In genomic region chr12:42809864-42810263, GRCm38 (mm10) we compare ENCODE assay signal across 14 mouse cellular contexts.
"Had no signal": no experiment of that assay in that cellular context is flagged by ENCODE, and none has a peak within 500 bp of the region (broad histone marks: within the 10 kb centered on the region; RNA-seq: fewer than 3 reads in every experiment).

No protein-coding gene starts in this region.

- H3K9ac ChIP-seq: liver, embryonic 15.5 days; midbrain, embryonic 13.5 days; stomach, embryonic 15.5 days had no signal

- H3K4me1 ChIP-seq: limb, embryonic 10.5 days; liver, embryonic 15.5 days; midbrain, embryonic 13.5 days; stomach, embryonic 15.5 days had no signal

- H3K9me3 ChIP-seq: limb, embryonic 10.5 days; liver, embryonic 15.5 days; midbrain, embryonic 13.5 days; stomach, embryonic 15.5 days had no signal

- H3K27ac ChIP-seq: left cerebral cortex, adult 2 months; limb, embryonic 10.5 days; liver, embryonic 15.5 days; midbrain, embryonic 13.5 days; stomach, embryonic 15.5 days had no signal

- H3K27me3 ChIP-seq: liver, embryonic 15.5 days; midbrain, embryonic 13.5 days; stomach, embryonic 15.5 days had no signal

- H3K4me3 ChIP-seq: left cerebral cortex, adult 2 months; limb, embryonic 10.5 days; liver, embryonic 15.5 days; midbrain, embryonic 13.5 days; stomach, embryonic 15.5 days had no signal

- H3K4me2 ChIP-seq: liver, embryonic 11.5 days; liver, embryonic 15.5 days; midbrain, embryonic 13.5 days; stomach, embryonic 15.5 days had no signal

- H3K36me3 ChIP-seq: limb, embryonic 10.5 days; liver, embryonic 15.5 days; midbrain, embryonic 13.5 days; stomach, embryonic 15.5 days had no signal

- ATAC-seq: inflammation-experienced regulatory T-cells, adult 6 months; intestine, postnatal 0 days; lung, postnatal 0 days; midbrain, embryonic 13.5 days had no signal

- DNase-seq: kidney, postnatal 14 days; lung, adult 2 months; lung, postnatal 36 days; thymus, adult 2 months; thymus, postnatal 25 days had no signal
